Mouse (Mus musculus) central nervous system, embryonic 14 days (tissue): ENCODE results near the gene U2af2. TPM values are rescaled to one million over a fixed set of nuclear protein-coding genes. Genes with fewer than 3 reads are reported as not detected.

Experiments
- polyA plus RNA-seq: library from polyadenylated mRNA; depleted of rRNA; stranded (reverse); fragments of >200 nt; gene quantifications from 2 replicates; pipeline ENCODE4 v1.2.3, GENCODE M21; 2012; rRNA removed

The U2af2 gene
- 446 and 475 TPM in 2 replicates for polyA plus RNA-seq

DNA sequence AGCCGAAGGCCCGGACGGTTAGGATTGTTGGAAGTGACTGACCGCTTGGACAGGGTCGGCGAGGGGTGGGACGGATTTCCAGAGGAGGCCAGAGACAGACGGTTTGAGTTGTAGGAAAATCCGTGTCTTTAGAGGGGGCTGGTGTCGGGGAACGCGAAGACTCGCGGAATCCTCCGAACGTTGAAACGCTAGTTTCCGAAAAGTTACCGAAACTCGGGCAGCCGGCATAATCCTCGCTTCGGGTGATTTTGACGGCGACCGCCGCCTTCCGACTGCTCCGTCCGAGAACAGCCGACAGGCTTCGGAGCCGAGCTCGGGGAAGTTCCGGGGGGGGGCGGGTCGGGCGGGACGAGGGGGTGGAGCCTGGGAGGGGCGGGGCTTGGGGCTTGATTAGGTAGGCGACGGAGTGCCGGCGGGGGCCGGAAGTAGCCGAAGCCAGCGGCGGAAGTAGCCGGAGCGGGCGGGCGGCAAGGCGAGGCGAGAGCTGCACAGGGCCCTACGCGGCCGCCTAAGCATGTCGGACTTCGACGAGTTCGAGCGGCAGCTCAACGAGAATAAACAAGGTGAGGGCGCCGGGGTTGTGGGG is at the start of gene U2af2:
U2af2 (plus strand) TSS at position 370 of the 586 bp plus-strand sequence.

DNA sequence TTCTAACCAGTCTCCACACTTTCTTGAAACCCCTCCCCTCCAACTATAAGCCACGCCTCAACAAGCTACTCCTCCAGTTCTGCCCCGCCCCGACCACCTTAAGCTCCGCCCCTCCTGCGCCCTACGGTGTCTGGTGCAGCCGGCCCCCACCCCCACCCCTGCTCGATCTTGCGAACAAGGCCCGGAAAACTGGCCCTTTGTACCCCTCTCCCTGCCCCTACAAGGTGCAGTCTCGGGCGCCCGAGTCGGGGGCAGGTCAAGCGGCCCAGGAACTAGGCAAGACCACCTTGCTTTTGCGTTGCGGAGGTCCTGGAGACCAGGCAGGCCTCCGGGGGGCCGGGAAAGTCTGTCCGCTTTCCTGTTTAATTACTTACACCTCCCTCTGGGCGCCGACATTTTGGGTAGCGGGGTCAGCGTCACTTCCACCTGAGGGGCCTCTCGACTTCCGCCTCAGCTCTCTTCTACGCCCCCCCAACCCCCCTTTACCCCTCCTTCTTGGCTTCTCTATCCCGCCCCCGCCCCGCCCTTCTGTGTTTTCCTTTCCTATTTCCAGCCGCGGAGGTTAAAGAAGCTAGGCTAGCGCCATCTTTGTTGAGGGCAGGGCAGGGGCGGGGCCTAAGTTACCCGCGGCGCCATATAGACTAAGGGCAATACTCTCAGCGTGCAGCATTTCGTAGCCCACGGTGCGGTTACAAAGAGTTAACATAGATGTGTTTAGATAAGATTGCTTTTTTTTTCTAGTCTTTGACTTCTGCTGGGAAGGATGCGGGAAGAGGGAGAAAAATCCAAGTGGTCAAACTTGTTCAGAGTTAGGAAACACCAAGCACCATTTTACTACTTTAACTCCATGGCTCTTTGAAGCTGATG is 47.5 kb upstream of the U2af2 start, which contains the start of the genes Zfp524 and Fiz1:
Zfp524 (plus strand) TSS at position 165 of the 867 bp plus-strand sequence.
Fiz1 (minus strand) TSS at position 447 of the 867 bp plus-strand sequence.

GRCm38 (mm10) chr7:5015118-5016001 is 46.6 kb upstream of the U2af2 start, which contains the start of gene Gm44973:
Gm44973 (plus strand) TSS chr7:5015496.

DNA sequence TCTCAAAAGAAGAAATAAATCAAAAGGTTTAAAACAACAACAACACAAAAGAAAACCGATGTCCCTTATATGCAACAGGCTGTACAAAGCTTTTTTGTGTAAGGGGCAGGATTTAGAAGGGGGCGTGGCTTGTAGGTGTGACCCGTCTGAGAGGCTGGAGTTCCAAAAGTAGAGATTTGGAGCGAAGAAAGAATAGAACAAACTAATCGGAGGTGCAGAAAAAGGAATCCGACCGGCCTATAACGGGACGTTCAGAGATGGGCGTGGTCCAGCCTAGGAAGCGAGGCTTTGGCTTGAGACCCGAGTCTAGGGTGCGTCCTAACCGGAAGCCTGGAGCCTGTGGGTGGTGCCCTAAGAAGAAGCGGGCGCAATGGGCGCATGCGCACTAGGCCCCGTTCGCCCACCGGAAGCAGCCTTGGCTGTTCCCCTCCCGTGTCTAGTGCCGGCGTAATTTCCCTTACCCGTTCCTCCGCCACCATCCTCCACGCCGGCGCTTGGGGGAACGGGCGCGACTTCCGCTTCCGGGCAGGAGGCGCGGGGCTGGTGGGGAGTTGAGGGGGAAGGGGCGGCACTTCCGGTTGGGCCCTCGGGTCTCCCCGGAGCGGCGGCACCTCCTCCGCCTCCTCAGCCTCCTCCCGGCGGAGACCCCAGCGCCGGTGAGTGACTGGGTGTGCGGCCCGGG is 41.8 kb upstream of the U2af2 start, which contains the start of the genes Zfp865 and Ccdc106:
Zfp865 (plus strand) TSS at position 377 of the 682 bp plus-strand sequence.
Ccdc106 (plus strand) TSS at position 554 of the 682 bp plus-strand sequence.

GRCm38 (mm10) chr7:5033818-5034217 is 28.1 kb upstream of the U2af2 start, which contains the start of gene 4632433K11Rik:
4632433K11Rik (plus strand) TSS chr7:5034118.

DNA sequence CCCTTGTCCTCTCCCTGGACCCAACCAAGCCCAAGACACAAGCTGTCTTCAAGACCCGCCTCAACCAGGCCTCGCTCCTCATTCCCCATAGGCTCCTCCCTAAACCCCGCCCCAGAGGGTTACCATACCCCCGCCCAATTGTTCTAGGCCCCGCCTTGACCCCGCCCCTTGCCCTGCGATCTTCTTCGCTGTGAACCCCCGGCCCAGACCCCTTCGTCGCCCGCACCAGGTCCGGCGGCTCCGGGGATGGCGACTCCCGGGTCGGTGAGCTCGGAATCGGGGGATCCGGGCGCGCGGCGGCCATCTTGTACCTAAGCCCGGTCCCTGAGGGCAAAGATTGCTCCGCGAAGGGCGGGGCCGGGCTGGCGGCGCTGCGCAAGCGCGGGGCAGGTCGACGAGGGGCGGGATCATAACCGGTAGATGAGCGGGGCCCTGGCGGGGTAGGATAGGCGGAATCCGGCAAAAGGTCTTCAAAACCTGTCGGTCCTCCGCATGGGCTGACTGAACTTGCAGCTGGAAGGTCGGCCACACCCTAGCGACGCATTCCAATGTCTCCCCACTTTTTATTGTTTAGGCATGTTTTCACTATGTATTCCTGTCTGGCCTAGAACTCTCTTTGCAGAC is 23.7 kb upstream of the U2af2 start, which contains the start of gene Zfp784:
Zfp784 (minus strand) TSS at position 338 of the 624 bp plus-strand sequence.

DNA sequence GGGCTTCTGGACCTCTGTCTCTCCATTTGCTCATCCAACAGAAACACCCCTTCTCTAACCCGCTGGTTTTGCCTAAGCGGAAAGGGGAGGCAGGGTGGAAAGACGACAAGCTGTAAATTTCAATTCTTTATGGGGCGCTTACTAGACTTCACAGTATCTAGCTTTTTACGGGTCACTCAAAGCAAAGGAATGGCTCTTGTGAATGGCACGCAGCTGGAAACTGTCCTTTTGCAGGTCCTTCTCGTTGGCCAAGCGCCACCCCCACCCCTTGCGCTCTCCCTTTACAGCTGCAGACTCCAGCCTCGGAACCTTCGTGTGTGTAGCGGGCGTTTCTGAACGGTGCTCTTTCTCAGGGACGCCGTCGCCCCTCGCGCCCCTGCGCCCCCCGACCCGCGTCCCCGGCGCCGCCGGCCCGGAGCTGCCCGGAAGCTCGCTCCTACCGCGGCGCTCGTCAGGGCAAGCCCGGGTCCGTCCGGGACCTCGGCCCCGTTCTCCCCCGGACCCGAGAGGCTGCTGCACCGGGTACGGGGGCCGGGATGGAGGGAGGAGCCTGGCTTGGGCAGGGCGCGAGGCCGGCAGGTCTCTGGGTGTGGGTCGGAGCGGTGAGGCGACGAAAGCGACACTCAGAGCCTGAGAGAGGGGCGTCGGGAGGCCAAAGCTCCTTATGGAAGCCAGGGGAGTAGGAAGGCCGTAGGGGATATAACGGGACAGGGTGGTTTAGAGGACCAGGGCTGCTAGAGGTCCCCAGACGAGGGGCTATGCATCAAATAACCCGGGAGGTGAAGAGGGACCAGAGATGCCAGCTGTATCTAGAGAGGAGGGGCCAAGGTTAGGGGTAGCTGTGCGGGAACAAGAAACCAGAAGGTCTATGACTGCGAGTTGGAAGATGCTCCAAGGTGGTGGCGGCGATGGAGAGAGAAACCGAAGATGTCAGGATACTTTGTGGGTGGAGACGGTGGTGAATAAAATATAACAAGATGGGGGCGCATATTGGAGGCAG is 10.4 kb upstream of the U2af2 start, which contains the start of gene Zfp580:
Zfp580 (plus strand) TSS at position 346 of the 1,000 bp plus-strand sequence.

GRCm38 (mm10) chr7:5080010-5080751 is 18.2 kb downstream of the U2af2 start, which contains the start of gene Epn1:
Epn1 (plus strand) TSS chr7:5080235.

GRCm38 (mm10) chr7:5116850-5117249 is 54.9 kb downstream of the U2af2 start, which contains the start of gene Rfpl4:
Rfpl4 (minus strand) TSS chr7:5116950.

GRCm38 (mm10) chr7:5125549-5126406 is 63.8 kb downstream of the U2af2 start, which contains the start of gene Rasl2-9:
Rasl2-9 (minus strand) TSS chr7:5125950.

Other genes with a start within 250 kb of the U2af2 start
- gene Ube2s, start 249.6 kb upstream of the U2af2 start, polyA plus RNA-seq = 465 and 518 TPM in 2 replicates
- 106 and 108 TPM in 2 replicates for gene Shisa7, start 217.4 kb upstream of the U2af2 start, polyA plus RNA-seq
- gene Isoc2b, start 191.9 kb upstream of the U2af2 start, polyA plus RNA-seq = 2.7 and 3.3 TPM in 2 replicates
- 8.8 and 9.2 TPM in 2 replicates for gene Isoc2a, start 185.0 kb upstream of the U2af2 start, polyA plus RNA-seq
- 0.53 and 0.79 TPM in 2 replicates for gene Gm36210, start 155.6 kb upstream of the U2af2 start, polyA plus RNA-seq
- gene Zfp628, start 146.9 kb upstream of the U2af2 start, polyA plus RNA-seq = 13.4 and 14.8 TPM in 2 replicates
- gene Nat14, start 140.1 kb upstream of the U2af2 start, polyA plus RNA-seq = 21.3 and 21.4 TPM in 2 replicates
- gene Ssc5d, start 136.4 kb upstream of the U2af2 start, polyA plus RNA-seq = 2.8 and 6.2 TPM in 2 replicates
- 0.07 and 0.23 TPM in 2 replicates for gene Sbk2, start 97.7 kb upstream of the U2af2 start, polyA plus RNA-seq
- 0.95 and 1.2 TPM in 2 replicates for gene Sbk3, start 91.0 kb upstream of the U2af2 start, polyA plus RNA-seq
- 142 and 145 TPM in 2 replicates for gene Zfp579, start 66.0 kb upstream of the U2af2 start, polyA plus RNA-seq
- 9.8 and 12.6 TPM in 2 replicates for gene Zfp524, start 47.7 kb upstream of the U2af2 start, polyA plus RNA-seq
- gene Fiz1, start 47.4 kb upstream of the U2af2 start, polyA plus RNA-seq = 47.0 and 53.2 TPM in 2 replicates
- gene Gm44973, start 46.6 kb upstream of the U2af2 start, polyA plus RNA-seq = 0.09 TPM in 1 of 2 replicates, not detected in the other
- gene Zfp865, start 41.8 kb upstream of the U2af2 start, polyA plus RNA-seq = 41.1 and 43.7 TPM in 2 replicates
- gene Ccdc106, start 41.6 kb upstream of the U2af2 start, polyA plus RNA-seq = 38.6 and 43.6 TPM in 2 replicates
- not detected in 2 replicates for gene 4632433K11Rik, start 28.0 kb upstream of the U2af2 start, polyA plus RNA-seq
- gene Zfp784, start 23.7 kb upstream of the U2af2 start, polyA plus RNA-seq = 7.1 and 7.4 TPM in 2 replicates
- gene Zfp580, start 10.6 kb upstream of the U2af2 start, polyA plus RNA-seq = 53.1 and 65.2 TPM in 2 replicates
- gene Epn1, start 18.1 kb downstream of the U2af2 start, polyA plus RNA-seq = 147 and 151 TPM in 2 replicates
- not detected in 2 replicates for gene Rfpl4, start 54.8 kb downstream of the U2af2 start, polyA plus RNA-seq
- gene Rasl2-9, start 63.8 kb downstream of the U2af2 start, polyA plus RNA-seq = 0.28 and 0.36 TPM in 2 replicates
- not detected in 2 replicates for gene Vmn1r55, start 87.5 kb downstream of the U2af2 start, polyA plus RNA-seq
- gene Vmn1r56, start 134.6 kb downstream of the U2af2 start, polyA plus RNA-seq = not detected in 2 replicates
- gene Vmn1r57, start 156.3 kb downstream of the U2af2 start, polyA plus RNA-seq = not detected in 2 replicates